Mouse (Mus musculus): Measurements from ENCODE around the gene Golm1.
"Not testable (repeated sequence)": the region's sequence is repeated elsewhere in the genome, so short reads cannot be mapped to it uniquely, and the experiment has no call there.

DNA sequence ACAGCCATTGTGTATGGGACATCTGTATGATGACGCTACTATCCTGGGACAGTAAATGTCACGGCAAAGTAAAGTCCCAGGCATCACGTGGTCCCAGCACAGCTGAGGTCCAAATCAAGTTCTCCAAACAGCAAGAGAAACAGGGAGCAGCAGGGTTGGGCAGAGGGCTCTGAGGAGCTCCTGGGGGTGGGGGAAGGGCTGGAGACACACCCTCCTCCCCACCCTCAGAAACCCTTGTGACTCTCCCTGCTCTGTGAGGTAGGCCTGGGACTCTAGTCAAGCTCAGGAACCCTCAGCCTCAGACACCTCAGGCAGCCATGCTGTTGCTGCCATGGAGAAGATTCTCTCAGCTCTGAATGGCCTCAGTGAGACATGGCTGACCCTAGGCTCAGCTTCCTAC, 36.4 kb upstream of the Golm1 start, which contains the start of gene Spata31d1b:
- not testable (repeated sequence) for TF ChIP-seq CTCF (IDR thresholded peaks at IDR 0.05; ENCODE audit: control insufficient read depth, insufficient read depth, insufficient read length); CEBPB (IDR thresholded peaks at IDR 0.05; ENCODE audit: low read depth)
